Mouse (Mus musculus): ENCODE measurements at regions not wholly inside any gene's neighbourhood (a gene's known extent, or its start where the extent isn't known, plus 50 kb on each side); places are given as distances from the start of the nearest gene placed in this dataset.

DNA sequence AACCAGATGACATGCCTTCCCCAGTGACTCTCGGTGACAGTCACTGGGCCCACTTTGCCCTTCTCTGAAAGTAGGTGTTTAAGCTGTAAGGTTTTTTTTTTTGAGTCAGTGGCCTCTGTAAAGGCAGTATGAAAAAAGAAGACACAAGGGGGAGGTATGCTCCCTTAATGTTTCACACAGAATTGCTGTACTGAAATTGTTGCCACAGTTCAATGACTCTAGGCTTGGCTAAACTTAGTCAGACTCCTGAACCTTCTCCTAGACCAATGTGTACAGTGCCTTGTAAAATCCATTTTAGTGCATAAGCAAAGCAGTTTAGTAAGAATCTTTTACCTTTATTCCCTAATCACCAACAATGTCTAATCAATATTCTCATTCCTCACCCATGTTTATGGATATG lies 99.0 kb upstream of the Trabd2b start:
- no peak for TF ChIP-seq CTCF (IDR thresholded peaks at IDR 0.05; ENCODE audit: extremely low read depth, insufficient read depth, low read length)
- TF ChIP-seq POLR2A (IDR thresholded peaks at IDR 0.05; ENCODE audit: extremely low read depth, insufficient read depth, low read length), result no peak

Measured in cortical plate, adult 2 months (tissue).